Mouse (Mus musculus) testis, adult 2 months (tissue): ENCODE data around the gene Zup1.

Experiments used
- CTCF ChIP-seq: fragments of 200-500 bp; IDR thresholded peaks from 2 replicates; pipeline ENCODE4 v1.5.1; 2012; ENCODE audit warnings: low read depth, mild to moderate bottlenecking, inconsistent platforms, low read length, moderate library complexity; ENCODE audit not compliant: control insufficient read depth, insufficient read depth, insufficient replicate concordance
- POLR2A ChIP-seq: fragments of 200-500 bp; IDR thresholded peaks from 2 replicates; pipeline ENCODE4 v1.6.1; 2012; ENCODE audit warnings: low read depth, mild to moderate bottlenecking, inconsistent platforms, low read length, moderate library complexity; ENCODE audit not compliant: control insufficient read depth

GRCm38 (mm10) chr10:33986771-33987170 lies 35.7 kb upstream of the Zup1 start:
- TF ChIP-seq CTCF (peak; percentile 14; the same call in 1 of the 2 replicates), POLR2A (no peak)
